8 mouse cellular contexts compared by ENCODE assay signal in the genomic region with DNA sequence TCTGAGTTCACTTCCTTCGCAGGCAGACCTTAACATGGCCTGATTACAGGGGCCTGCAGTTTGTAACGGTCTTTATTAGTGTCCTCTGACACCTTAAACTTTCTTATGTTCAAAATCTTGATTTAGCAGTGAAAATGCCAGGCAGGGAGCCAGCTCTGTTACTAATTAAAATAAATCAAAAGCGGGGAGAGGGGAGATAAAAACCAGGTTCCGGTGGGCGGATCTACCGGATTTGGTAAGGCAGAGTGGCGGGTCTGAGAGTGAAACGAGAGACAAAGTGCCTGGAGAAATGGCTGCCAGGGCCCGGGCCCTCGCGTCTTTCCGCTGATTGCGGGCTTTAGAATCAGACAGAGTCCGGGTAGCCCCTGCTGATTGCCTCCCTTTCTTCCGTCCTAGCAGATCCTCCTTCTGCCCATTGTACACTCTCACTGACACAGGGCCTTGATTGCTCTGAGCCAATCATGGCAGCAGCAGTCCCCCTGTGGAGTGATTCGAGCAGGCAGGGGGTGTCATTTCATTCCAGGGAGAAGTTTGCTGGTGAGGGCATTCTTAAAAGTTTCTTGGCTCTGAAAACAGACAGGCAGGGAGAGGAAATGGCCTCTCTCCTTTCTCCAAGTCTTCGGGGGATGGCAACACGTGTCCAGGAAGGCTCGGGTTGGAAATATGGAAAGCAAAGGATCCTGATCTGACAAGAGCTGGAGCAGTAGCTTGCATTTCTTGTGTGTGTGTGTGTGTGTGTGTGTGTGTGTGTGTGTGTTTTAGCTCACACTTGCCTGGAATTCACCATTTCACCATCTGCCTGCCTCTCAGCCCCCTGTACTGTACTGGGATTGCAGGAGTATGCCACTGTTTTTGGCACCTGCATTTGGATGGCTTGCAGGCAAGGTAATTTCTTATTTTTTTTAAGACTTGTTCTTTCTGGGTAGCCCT. TPM values are rescaled to one million over a fixed set of nuclear protein-coding genes. Genes with fewer than 3 reads are reported as not detected.
A peak's percentile ranks its signal among the peaks of the same experiment; 100 is the strongest.
DNase-seq lines count a peak whose midpoint lies in the region; ATAC-seq and TF ChIP-seq lines count a peak whose summit lies in the region.

No protein-coding gene starts in this region.

- H3K27me3 ChIP-seq in E14TG2a.4 (ENCODE audit: insufficient read depth, low read length) = no peaks in the 10 kb centered on the region
- no peaks in the 10 kb centered on the region for H3K27me3 ChIP-seq in neural tube, embryonic 12.5 days (replicated peaks)

- H3K9me3 ChIP-seq in E14TG2a.4 (ENCODE audit: low read length) = no peaks in the 10 kb centered on the region
- no peaks in the 10 kb centered on the region for H3K9me3 ChIP-seq in neural tube, embryonic 12.5 days

- peaks cover 57% of the 10 kb centered on the region for H3K4me1 ChIP-seq in E14TG2a.4 (replicated peaks; ENCODE audit: low read depth, low read length)
- no peaks in the 10 kb centered on the region for H3K4me1 ChIP-seq in brown adipose tissue, adult 24 weeks (ENCODE audit: control insufficient read depth, insufficient read depth, insufficient read length, low read length)
- peaks cover 14% of the 10 kb centered on the region for H3K4me1 ChIP-seq in neural tube, embryonic 12.5 days

- peak; percentile 31 to 46 for DNase-seq in heart, postnatal 10 days
- peak; percentile 79 to 85 for DNase-seq in kidney, postnatal 4 days
- DNase-seq in thymus, postnatal 25 days = no peak
- no peak for DNase-seq in cerebellum, adult 11-12 months
- no peak for DNase-seq in layer of hippocampus, adult 8-10 months (ENCODE audit: low spot score in 2 of 2)

- TF ChIP-seq CTCF in E14TG2a.4 (conservative IDR thresholded peaks at IDR 0.05; ENCODE audit: low read length) = no peak

- 7% methylated on average over 19 of the region's 19 CpGs for WGBS in neural tube, embryonic 12.5 days

- H3K9ac ChIP-seq in neural tube, embryonic 12.5 days = peak overlapping the region; percentile 13; the same call in 1 of the 2 replicates

- intact Hi-C loops in heart, postnatal 10 days (cut with DNase I) = no loop called here

- H3K36me3 ChIP-seq in E14TG2a.4 (ENCODE audit: insufficient read depth, low read length) = no peaks in the 10 kb centered on the region
- no peaks in the 10 kb centered on the region for H3K36me3 ChIP-seq in neural tube, embryonic 12.5 days

- ATAC-seq in neural tube, embryonic 12.5 days (ENCODE audit: low FRiP score, low read depth) = peak; percentile 72

- peak overlapping the region; percentile 45 for H3K4me2 ChIP-seq in neural tube, embryonic 12.5 days (replicated peaks)

- H3K4me3 ChIP-seq in E14TG2a.4 (replicated peaks; ENCODE audit: low read length) = peak overlapping the region; percentile 66
- H3K4me3 ChIP-seq in brown adipose tissue, adult 24 weeks (ENCODE audit: insufficient read depth, low read depth, low read length) = 0 out of 2 replicates have a peak overlapping the region, but pooled peaks have one; percentile 18
- H3K4me3 ChIP-seq in neural tube, embryonic 12.5 days = no peak overlapping the region

- H3K27ac ChIP-seq in brown adipose tissue, adult 24 weeks (replicated peaks; ENCODE audit: low read depth, low read length) = no peak overlapping the region
- peak overlapping the region; percentile 39; the same call in 1 of the 2 replicates for H3K27ac ChIP-seq in neural tube, embryonic 12.5 days

RNA-seq across cellular contexts. Expression of gene Cpa2, which starts 14.5 kb away (rescaled TPM):
- polyA plus RNA-seq in brown adipose tissue, adult 24 weeks (2012; ENCODE audit: insufficient read depth, insufficient read length, missing spikeins) = 0.99 TPM in 1 of 2 replicates, not detected in the other
- under 1 TPM; 0.17 to 0.65 TPM for total RNA-seq in heart, postnatal 10 days (2021)
- 8.2 and 8.5 TPM in 2 replicates for polyA plus RNA-seq in neural tube, embryonic 12.5 days (2016; fragmentation: Nextera tagmentation; extraction: Ambion mirVana)
- total RNA-seq in layer of hippocampus, adult 8-10 months (2022) = 1 to 10 TPM; 1.4 to 2.5 (median 1.9) TPM

RNA-seq across cellular contexts. Expression of gene Ssmem1, which starts 17.2 kb away (rescaled TPM):
- not detected in 2 replicates for polyA plus RNA-seq in brown adipose tissue, adult 24 weeks (2012; ENCODE audit: insufficient read depth, insufficient read length, missing spikeins)
- total RNA-seq in heart, postnatal 10 days (2021) = not detected
- 0.24 and 0.49 TPM in 2 replicates for polyA plus RNA-seq in neural tube, embryonic 12.5 days (2016; fragmentation: Nextera tagmentation; extraction: Ambion mirVana)
- 1 to 10 TPM in 3 of 4 experiments, under 1 TPM in 1; 0.39 to 1.5 (median 1.1) TPM for total RNA-seq in layer of hippocampus, adult 8-10 months (2022)

RNA-seq across cellular contexts. Expression of gene Tmem209, which starts 17.3 kb away (rescaled TPM):
- polyA plus RNA-seq in brown adipose tissue, adult 24 weeks (2012; ENCODE audit: insufficient read depth, insufficient read length, missing spikeins) = 11.8 and 15.0 TPM in 2 replicates
- 10 to 100 TPM; 12.0 to 13.3 TPM for total RNA-seq in heart, postnatal 10 days (2021)
- polyA plus RNA-seq in neural tube, embryonic 12.5 days (2016; fragmentation: Nextera tagmentation; extraction: Ambion mirVana) = 35.1 and 35.9 TPM in 2 replicates
- 10 to 100 TPM; 21.4 to 25.7 (median 24.1) TPM for total RNA-seq in layer of hippocampus, adult 8-10 months (2022)

RNA-seq across cellular contexts. Expression of gene Cpa4, which starts 41.3 kb away (rescaled TPM):
- polyA plus RNA-seq in brown adipose tissue, adult 24 weeks (2012; ENCODE audit: insufficient read depth, insufficient read length, missing spikeins) = not detected in 2 replicates
- under 1 TPM in 1 of 2 experiments, not detected in 1; 0.10 TPM for total RNA-seq in heart, postnatal 10 days (2021)
- 1.2 and 1.9 TPM in 2 replicates for polyA plus RNA-seq in neural tube, embryonic 12.5 days (2016; fragmentation: Nextera tagmentation; extraction: Ambion mirVana)
- under 1 TPM in 2 of 4 experiments, not detected in 2; 0.13 to 0.16 TPM for total RNA-seq in layer of hippocampus, adult 8-10 months (2022)

Comparison
In these comparisons a context has a peak if more than half of its experiments do, and no peak if none do; other contexts are left out.
1. DNase-seq: peak in heart, postnatal 10 days (2 of 2) and kidney, postnatal 4 days (2 of 2); none in thymus, postnatal 25 days (single experiment), cerebellum, adult 11-12 months (single experiment) and layer of hippocampus, adult 8-10 months (0 of 2).